Mouse (Mus musculus) thymus, adult 2 months (tissue): ENCODE measurements at regions not wholly inside any gene's neighbourhood (a gene's known extent, or its start where the extent isn't known, plus 50 kb on each side); places are given as distances from the start of the nearest gene placed in this dataset.

Experiments used
- DNase-seq: peaks from one replicate; pipeline ENCODE4 v3.0.0; 2021
- H3K27ac ChIP-seq: fragments of 200-500 bp; 2 replicates; pipeline ENCODE4 v1.5.1; 2012; ENCODE audit warnings: low read length, control low read depth; ENCODE audit not compliant: control insufficient read depth, insufficient read depth
- H3K27me3 ChIP-seq: fragments of 200-500 bp; 2 replicates; pipeline ENCODE4 v1.6.1; 2012; ENCODE audit warnings: mild to moderate bottlenecking, low read length, moderate library complexity, mixed read lengths; ENCODE audit not compliant: control insufficient read depth, insufficient read depth
- H3K36me3 ChIP-seq: fragments of 200-500 bp; 2 replicates; pipeline ENCODE4 v1.6.1; 2012; ENCODE audit warnings: mild to moderate bottlenecking, low read length, moderate library complexity; ENCODE audit not compliant: control insufficient read depth, insufficient read depth
- H3K4me1 ChIP-seq: fragments of 200-500 bp; replicated peaks from 2 replicates; pipeline ENCODE4 v1.6.1; 2012; ENCODE audit warnings: low read length; ENCODE audit not compliant: control insufficient read depth, insufficient read depth
- H3K4me3 ChIP-seq: fragments of 200-500 bp; 2 replicates; pipeline ENCODE4 v1.5.1; 2012; ENCODE audit warnings: mild to moderate bottlenecking, low read length, control low read depth, moderate library complexity; ENCODE audit not compliant: control insufficient read depth, insufficient read depth
- CTCF ChIP-seq: fragments of 200-500 bp; IDR thresholded peaks from 2 replicates; pipeline ENCODE4 v1.5.1; 2012; ENCODE audit warnings: mild to moderate bottlenecking, control low read depth, low read length, moderate library complexity, borderline replicate concordance; ENCODE audit not compliant: control insufficient read depth, poor library complexity, insufficient read depth; ENCODE audit errors: extremely low read depth
- POLR2A ChIP-seq: fragments of 200-500 bp; IDR thresholded peaks from 2 replicates; pipeline ENCODE4 v1.6.1; 2012; ENCODE audit warnings: mild to moderate bottlenecking, low read length, control low read depth, moderate library complexity; ENCODE audit not compliant: control insufficient read depth, poor library complexity, insufficient read depth; ENCODE audit errors: extremely low read depth
- WGBS: fragments of 180-500 bp; shearing (Covaris S2); methylation state at CpG from one replicate; pipeline ENCODE4 v1.1.7; 2018; 5-methylcytosine and 5-hydroxymethylcytosine counted together

DNA sequence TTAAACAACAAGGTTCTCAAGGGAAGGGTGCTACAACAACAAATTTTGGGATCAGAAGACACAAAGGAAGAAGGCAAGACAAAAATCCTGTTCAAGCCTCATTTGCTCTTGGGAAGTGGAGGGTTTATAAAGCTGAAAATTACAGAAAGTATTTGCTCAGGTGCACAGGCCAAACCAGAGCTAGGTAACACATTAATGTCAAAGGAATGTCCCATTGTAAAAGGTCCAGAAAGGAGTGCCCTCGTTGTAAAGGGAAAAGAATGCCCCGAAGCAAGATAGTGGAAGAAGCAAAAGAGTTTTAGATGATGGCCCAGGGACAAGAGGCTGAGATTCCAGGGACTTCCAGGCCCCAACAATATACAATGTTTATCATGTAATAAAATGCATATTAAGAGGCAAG lies 317.3 kb downstream of the Car8 start:
- H3K27me3 ChIP-seq: no peaks in the 10 kb centered on the region
- H3K4me3 ChIP-seq: no peak overlapping the region
- no peaks in the 10 kb centered on the region for H3K4me1 ChIP-seq
- no peaks in the 10 kb centered on the region for H3K36me3 ChIP-seq
- TF ChIP-seq CTCF: no peak
- no peak for TF ChIP-seq POLR2A
- no peak overlapping the region for H3K27ac ChIP-seq
- 94% methylated on average over 2 of the region's 2 CpGs for WGBS
- no peak for DNase-seq

DNA sequence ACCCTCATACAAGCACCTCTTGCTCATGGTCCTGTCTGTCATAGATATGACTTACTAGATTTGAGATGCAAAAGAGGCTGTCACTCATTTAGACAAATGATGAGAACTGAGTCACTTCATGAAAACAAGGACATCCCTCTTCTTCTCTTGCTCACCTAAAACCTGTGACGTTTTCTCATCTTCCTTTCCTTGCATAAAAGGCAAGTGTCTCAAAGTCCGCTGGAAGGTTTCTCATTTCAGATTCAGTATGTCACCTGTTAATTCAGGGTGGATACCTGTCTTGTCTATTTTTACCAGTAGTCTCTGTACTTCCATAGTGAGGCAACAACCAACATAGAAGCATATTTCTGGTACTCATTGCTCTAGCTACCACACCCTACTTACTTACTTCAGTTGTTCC lies 325.6 kb downstream of the Car8 start:
- DNase-seq: no peak
- H3K4me3 ChIP-seq: no peak overlapping the region
- WGBS: 81% methylated on average over 2 of the region's 2 CpGs

DNA sequence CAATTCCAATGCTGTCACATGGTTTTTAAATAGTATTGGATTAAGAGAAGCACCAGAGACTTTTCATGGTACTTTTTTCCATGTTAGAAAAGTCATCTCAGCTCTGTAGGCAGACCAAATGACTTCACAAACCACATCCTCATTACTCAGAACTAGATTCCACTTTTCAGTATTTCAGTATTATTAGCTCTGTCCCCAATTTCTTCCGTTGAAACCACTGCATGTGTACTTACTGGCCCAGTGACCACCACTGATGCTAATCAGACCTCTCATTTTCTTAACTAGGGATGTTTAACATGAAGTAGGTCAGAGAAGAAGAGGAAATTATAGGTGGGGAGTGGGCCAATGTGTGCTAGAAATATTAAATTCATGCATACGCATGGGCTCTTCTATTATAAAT lies 326.2 kb downstream of the Car8 start:
- Histone ChIP-seq H3K27me3 (no peaks in the 10 kb centered on the region), H3K4me3 (no peak overlapping the region), H3K36me3 (no peaks in the 10 kb centered on the region), H3K4me1 (no peaks in the 10 kb centered on the region), H3K27ac (no peak overlapping the region)
- no peak for DNase-seq
- WGBS: 44% methylated on average over 2 of the region's 2 CpGs
- TF ChIP-seq CTCF (no peak), POLR2A (no peak)

More for the DNA sequence above, 325.6 kb downstream of the Car8 start:
- Histone ChIP-seq H3K4me1 (no peaks in the 10 kb centered on the region), H3K27me3 (no peaks in the 10 kb centered on the region), H3K36me3 (no peaks in the 10 kb centered on the region), H3K27ac (no peak overlapping the region)
- TF ChIP-seq CTCF (no peak), POLR2A (no peak)

DNA sequence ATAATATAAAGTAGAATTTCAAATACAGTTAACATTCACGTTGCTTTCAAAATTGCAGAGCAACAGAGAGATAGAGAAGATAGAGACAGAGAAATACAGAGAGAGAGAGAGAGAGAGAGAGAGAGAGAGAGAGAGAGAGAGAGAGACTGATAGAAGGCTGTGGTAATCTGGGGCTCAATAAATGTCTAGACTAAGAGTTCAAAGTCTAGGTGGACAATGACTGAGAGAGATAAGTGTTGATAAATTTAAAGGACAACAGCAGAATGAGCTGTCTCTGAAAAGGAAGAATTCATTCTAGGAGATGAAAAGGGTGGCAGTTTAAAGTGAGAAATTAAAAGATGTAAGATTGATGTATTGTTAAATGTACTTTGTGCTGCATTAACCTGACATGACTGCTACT lies 335.7 kb downstream of the Car8 start:
- no peaks in the 10 kb centered on the region for H3K36me3 ChIP-seq
- WGBS: 92% methylated on average over 1 of the region's 1 CpGs

DNA sequence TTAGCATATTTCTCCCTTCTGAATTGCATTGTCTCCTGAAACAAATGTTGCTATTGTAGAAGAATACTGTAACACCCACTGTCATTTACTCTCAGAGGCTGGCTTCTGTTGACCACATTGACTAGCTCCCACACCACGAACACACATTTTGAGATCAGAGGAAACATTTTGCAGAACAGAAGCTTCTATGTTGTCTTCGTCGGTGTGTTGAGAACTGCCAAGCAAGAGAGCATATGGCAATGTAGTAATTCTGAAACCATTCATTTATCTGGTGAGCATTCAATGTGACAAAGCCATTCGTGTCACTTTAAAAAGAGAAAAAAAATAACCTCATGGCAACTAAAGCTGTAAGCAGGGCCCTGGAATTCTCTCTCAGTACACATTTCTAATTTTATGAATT lies 343.9 kb downstream of the Car8 start:
- Histone ChIP-seq H3K27me3 (no peaks in the 10 kb centered on the region), H3K4me3 (no peak overlapping the region), H3K27ac (no peak overlapping the region), H3K4me1 (no peaks in the 10 kb centered on the region), H3K36me3 (no peaks in the 10 kb centered on the region)
- no peak for DNase-seq
- 46% methylated on average over 4 of the region's 4 CpGs for WGBS
- TF ChIP-seq CTCF (no peak), POLR2A (no peak)

More for the DNA sequence above, 335.7 kb downstream of the Car8 start:
- TF ChIP-seq CTCF (no peak), POLR2A (no peak)
- Histone ChIP-seq H3K27me3 (no peaks in the 10 kb centered on the region), H3K27ac (no peak overlapping the region), H3K4me1 (no peaks in the 10 kb centered on the region), H3K4me3 (no peak overlapping the region)
- DNase-seq: no peak

DNA sequence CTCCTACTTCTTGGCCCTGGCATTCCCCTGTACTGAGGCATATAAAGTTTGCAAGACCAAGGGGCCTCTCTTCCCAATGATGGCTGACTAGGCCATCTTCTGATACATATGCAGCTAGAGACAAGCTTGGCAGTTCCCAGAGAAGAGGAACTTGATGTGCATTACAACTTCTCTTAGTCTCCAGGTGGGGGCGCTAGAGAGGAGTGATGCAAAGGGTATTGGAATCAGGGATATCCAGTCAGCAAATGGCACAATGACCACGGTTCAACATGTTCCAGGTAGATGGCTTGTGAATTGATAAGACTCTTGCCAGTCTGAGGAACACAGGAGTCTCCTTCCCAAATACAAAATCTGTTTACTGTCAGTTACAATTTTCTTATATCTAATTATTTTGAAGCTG lies 347.7 kb downstream of the Car8 start:
- no peak for DNase-seq
- Histone ChIP-seq H3K27ac (no peak overlapping the region), H3K4me1 (no peaks in the 10 kb centered on the region), H3K4me3 (no peak overlapping the region), H3K36me3 (no peaks in the 10 kb centered on the region), H3K27me3 (no peaks in the 10 kb centered on the region)
- WGBS: 85% methylated on average over 2 of the region's 2 CpGs
- TF ChIP-seq POLR2A: no peak
- TF ChIP-seq CTCF: no peak

DNA sequence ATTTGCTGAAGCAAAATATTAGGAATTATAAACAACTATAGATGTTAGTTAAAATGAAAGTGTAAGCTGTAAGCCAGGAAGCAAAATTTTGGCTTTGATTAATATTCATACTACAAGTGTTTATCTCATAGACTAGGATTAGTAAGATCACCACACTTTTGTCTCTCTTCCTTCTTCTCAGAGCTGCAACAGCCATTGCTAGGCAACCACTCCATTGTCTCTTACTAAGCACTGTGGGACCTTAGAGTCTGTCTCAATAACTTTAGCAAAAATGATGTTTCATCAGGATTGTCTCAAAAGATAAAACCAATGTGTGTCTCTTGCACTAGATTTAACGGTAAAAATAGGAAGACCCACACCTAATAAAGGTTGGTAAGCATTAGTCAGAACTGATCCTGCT lies 384.3 kb downstream of the Car8 start:
- no peak overlapping the region for H3K27ac ChIP-seq
- H3K27me3 ChIP-seq: no peaks in the 10 kb centered on the region
- no peak for DNase-seq
- no peaks in the 10 kb centered on the region for H3K4me1 ChIP-seq
- 98% methylated on average over 1 of the region's 1 CpGs for WGBS
- H3K4me3 ChIP-seq: no peak overlapping the region
- no peak for TF ChIP-seq POLR2A
- no peak for TF ChIP-seq CTCF
- H3K36me3 ChIP-seq: no peaks in the 10 kb centered on the region
